Mouse (Mus musculus) hindbrain, embryonic 15.5 days (tissue): Measurements from ENCODE around the gene Dcaf6. TPM values are rescaled to one million over a fixed set of nuclear protein-coding genes. Genes with fewer than 3 reads are reported as not detected.
A peak's percentile ranks its signal among the peaks of the same experiment; 100 is the strongest.

Experiments
- ATAC-seq: fragments of 200-750 bp; cut with Nextera tagmentation; 2 replicates; pipeline ENCODE4 v1.8.0; 2017; ENCODE audit warnings: low read depth, moderate number of reproducible peaks, moderate TSS enrichment; ENCODE audit not compliant: low FRiP score
- H3K27ac ChIP-seq: fragments of 300-500 bp; sonication (generic); replicated peaks from 2 replicates; pipeline ENCODE4 v1.5.1; 2015; ENCODE audit warnings: mild to moderate bottlenecking, inconsistent platforms
- H3K27me3 ChIP-seq: fragments of 300-500 bp; sonication (generic); 2 replicates; pipeline ENCODE4 v1.6.1; 2015; ENCODE audit warnings: control low read depth, inconsistent platforms
- H3K36me3 ChIP-seq: fragments of 300-500 bp; sonication (generic); 2 replicates; pipeline ENCODE4 v1.6.1; 2015; ENCODE audit warnings: control low read depth, inconsistent platforms
- H3K4me1 ChIP-seq: fragments of 300-500 bp; sonication (generic); replicated peaks from 2 replicates; pipeline ENCODE4 v1.6.1; 2015; ENCODE audit warnings: control low read depth, inconsistent platforms
- H3K4me2 ChIP-seq: fragments of 300-500 bp; sonication (generic); 2 replicates; pipeline ENCODE4 v1.6.1; 2015; ENCODE audit warnings: moderate library complexity, mild to moderate bottlenecking, inconsistent platforms
- H3K4me3 ChIP-seq: fragments of 300-500 bp; sonication (generic); 2 replicates; pipeline ENCODE4 v1.5.1; 2015; ENCODE audit warnings: mild to moderate bottlenecking, inconsistent platforms
- H3K9ac ChIP-seq: fragments of 300-500 bp; sonication (generic); 2 replicates; pipeline ENCODE4 v1.6.1; 2015; ENCODE audit warnings: inconsistent platforms
- H3K9me3 ChIP-seq: fragments of 300-500 bp; sonication (generic); 2 replicates; pipeline ENCODE4 v1.6.1; 2016; ENCODE audit warnings: control low read depth, inconsistent platforms
- WGBS: fragments of 180-500 bp; shearing (Covaris S2); methylation state at CpG from one replicate; pipeline ENCODE4 v1.1.7; 2015; 5-methylcytosine and 5-hydroxymethylcytosine counted together
- polyA plus RNA-seq: library from polyadenylated mRNA; unstranded; fragments of >200 nt; fragmentation: Nextera tagmentation; extraction: Ambion mirVana; gene quantifications from 2 replicates; pipeline ENCODE4 v1.2.1, GENCODE M21; 2015

The Dcaf6 gene
- polyA plus RNA-seq, 1 experiment from 2014 or later: 15.6 TPM

GRCm38 (mm10) chr1:165461681-165462080 is 1.4 kb upstream of the Dcaf6 start:
- Histone ChIP-seq H3K27ac (peak overlapping the region; percentile 81; the same call in 1 of the 2 replicates), H3K4me3 (peak overlapping the region; percentile 99), H3K36me3 (no peaks in the 10 kb centered on the region), H3K4me2 (peak overlapping the region; percentile 85), H3K4me1 (peaks cover 29% of the 10 kb centered on the region), H3K9me3 (no peaks in the 10 kb centered on the region), H3K9ac (peak overlapping the region; percentile 68), H3K27me3 (no peaks in the 10 kb centered on the region)
- 3% methylated on average over 9 of the region's 9 CpGs for WGBS
- no peak for ATAC-seq

- H3K4me3 ChIP-seq: peak overlapping the region; percentile 99
- ATAC-seq: peak; percentile 98
Observed at GRCm38 (mm10) chr1:165460801-165461377, 614 bp upstream of the Dcaf6 start.

GRCm38 (mm10) chr1:165459503-165460181 is 633 bp downstream of the Dcaf6 start:
- peak overlapping the region; percentile 94 for H3K4me2 ChIP-seq
- H3K4me3 ChIP-seq: peak overlapping the region; percentile 99
- H3K27me3 ChIP-seq: no peaks in the 10 kb centered on the region
- 0% methylated on average over 48 of the region's 60 CpGs for WGBS
- H3K9me3 ChIP-seq: no peaks in the 10 kb centered on the region
- peaks cover 29% of the 10 kb centered on the region for H3K4me1 ChIP-seq
- H3K27ac ChIP-seq: peak overlapping the region; percentile 95
- ATAC-seq: no peak
- H3K36me3 ChIP-seq: no peaks in the 10 kb centered on the region
- peak overlapping the region; percentile 89 for H3K9ac ChIP-seq

More at GRCm38 (mm10) chr1:165460801-165461377, 614 bp upstream of the Dcaf6 start:
- H3K9ac ChIP-seq: peak overlapping the region; percentile 89
- peaks cover 29% of the 10 kb centered on the region for H3K4me1 ChIP-seq
- no peaks in the 10 kb centered on the region for H3K27me3 ChIP-seq
- no peaks in the 10 kb centered on the region for H3K9me3 ChIP-seq
- WGBS: under 1% methylated on average over 40 of the region's 41 CpGs
- peak overlapping the region; percentile 94 for H3K4me2 ChIP-seq
- no peaks in the 10 kb centered on the region for H3K36me3 ChIP-seq
- H3K27ac ChIP-seq: peak overlapping the region; percentile 95

DNA sequence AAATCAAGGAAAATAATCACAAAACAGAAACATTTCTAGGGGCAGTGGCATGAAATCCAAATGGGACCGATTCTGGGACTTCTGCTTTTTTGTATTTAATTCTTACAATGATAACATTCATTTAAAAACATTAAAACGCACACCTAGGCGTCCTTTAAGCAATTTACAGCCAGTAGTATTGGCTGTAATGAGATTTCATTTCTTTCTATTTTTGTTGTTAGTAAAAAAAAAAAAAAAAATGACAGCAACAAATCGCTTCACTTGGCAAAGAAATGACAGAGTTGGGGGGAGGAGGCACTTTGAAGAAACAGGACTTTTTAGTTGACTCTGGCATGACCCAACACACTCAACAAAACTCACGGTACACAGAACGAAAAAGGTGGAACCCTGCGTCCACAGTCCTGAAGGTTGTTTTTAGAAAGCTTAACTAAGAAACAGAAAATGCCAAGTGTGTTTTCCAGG is 1.2 kb downstream of the Dcaf6 start:
- WGBS: 21% methylated on average over 7 of the region's 7 CpGs

DNA sequence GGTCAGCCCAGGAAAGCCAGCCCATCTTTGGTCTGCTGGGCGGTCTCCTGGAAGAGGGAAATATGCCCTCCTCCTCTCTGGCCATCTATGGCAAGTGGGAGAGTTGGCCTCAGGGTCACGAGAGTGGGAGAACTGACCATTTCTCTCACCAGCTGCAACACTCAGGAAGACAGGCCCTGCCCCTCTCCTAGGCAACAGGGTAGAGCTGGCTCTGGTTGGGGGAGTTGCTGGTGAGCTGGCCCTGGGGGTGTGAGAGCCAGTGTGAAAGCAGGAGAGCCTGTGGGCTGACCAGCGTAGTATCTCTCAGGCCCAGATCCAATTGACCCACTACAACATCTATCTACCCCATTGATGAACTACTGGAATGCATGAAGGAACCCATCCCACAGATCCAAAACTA is 18.6 kb downstream of the Dcaf6 start:
- H3K9me3 ChIP-seq: no peaks in the 10 kb centered on the region
- 84% methylated on average over 3 of the region's 3 CpGs for WGBS

More for the DNA sequence above, 1.2 kb downstream of the Dcaf6 start:
- ATAC-seq: no peak
- Histone ChIP-seq H3K4me3 (peak overlapping the region; percentile 99), H3K9ac (peak overlapping the region; percentile 89), H3K27ac (peak overlapping the region; percentile 95; the same call in 1 of the 2 replicates), H3K36me3 (no peaks in the 10 kb centered on the region), H3K9me3 (no peaks in the 10 kb centered on the region), H3K4me2 (peak overlapping the region; percentile 94), H3K4me1 (peaks cover 29% of the 10 kb centered on the region), H3K27me3 (no peaks in the 10 kb centered on the region)

DNA sequence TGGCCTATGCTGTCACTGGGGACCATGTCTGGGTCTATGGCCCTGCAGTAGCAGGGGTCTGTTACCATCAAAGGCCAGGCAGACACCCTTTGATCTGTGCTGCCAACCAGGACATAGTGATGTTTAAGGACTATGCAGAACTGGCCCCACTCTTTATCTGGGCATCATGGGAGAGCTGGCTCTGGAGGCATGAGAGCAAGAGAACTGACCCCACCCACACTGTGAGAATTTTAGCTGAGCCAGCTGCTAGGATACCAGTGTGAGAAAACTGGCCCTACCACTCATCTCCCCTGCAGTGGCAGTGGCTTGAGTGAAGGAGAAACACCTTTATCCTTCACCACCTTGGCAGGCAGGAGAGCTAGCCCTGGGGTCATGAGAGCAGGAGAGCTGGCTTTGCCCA is 19.1 kb downstream of the Dcaf6 start:
- Histone ChIP-seq H3K4me1 (no peaks in the 10 kb centered on the region), H3K27me3 (no peaks in the 10 kb centered on the region), H3K27ac (no peak overlapping the region), H3K36me3 (no peaks in the 10 kb centered on the region), H3K9ac (no peak overlapping the region), H3K4me2 (no peak overlapping the region), H3K4me3 (no peak overlapping the region), H3K9me3 (no peaks in the 10 kb centered on the region)
- no peak for ATAC-seq

More for the DNA sequence above, 18.6 kb downstream of the Dcaf6 start:
- Histone ChIP-seq H3K4me2 (no peak overlapping the region), H3K27ac (no peak overlapping the region), H3K4me1 (no peaks in the 10 kb centered on the region), H3K9ac (no peak overlapping the region), H3K27me3 (no peaks in the 10 kb centered on the region), H3K36me3 (no peaks in the 10 kb centered on the region), H3K4me3 (no peak overlapping the region)
- ATAC-seq: no peak

- H3K4me3 ChIP-seq: no peak overlapping the region
- H3K4me2 ChIP-seq: no peak overlapping the region
- H3K27ac ChIP-seq: no peak overlapping the region
- no peaks in the 10 kb centered on the region for H3K9me3 ChIP-seq
- no peaks in the 10 kb centered on the region for H3K36me3 ChIP-seq
- no peaks in the 10 kb centered on the region for H3K27me3 ChIP-seq
- no peaks in the 10 kb centered on the region for H3K4me1 ChIP-seq
- H3K9ac ChIP-seq: no peak overlapping the region
- ATAC-seq: no peak
- WGBS: 87% methylated on average over 3 of the region's 3 CpGs
Observed at GRCm38 (mm10) chr1:165440788-165441187, 19.5 kb downstream of the Dcaf6 start.

- 0 out of 2 replicates have a peak, but pooled peaks cover 3% of the 10 kb centered on the region for H3K9me3 ChIP-seq
- H3K4me2 ChIP-seq: no peak overlapping the region
- H3K4me3 ChIP-seq: no peak overlapping the region
- H3K36me3 ChIP-seq: no peaks in the 10 kb centered on the region
- no peak overlapping the region for H3K27ac ChIP-seq
- ATAC-seq: no peak
- H3K4me1 ChIP-seq: no peaks in the 10 kb centered on the region
- no peak overlapping the region for H3K9ac ChIP-seq
- WGBS: 90% methylated on average over 1 of the region's 1 CpGs
- H3K27me3 ChIP-seq: no peaks in the 10 kb centered on the region
Observed at GRCm38 (mm10) chr1:165438289-165439021, 21.8 kb downstream of the Dcaf6 start.

DNA sequence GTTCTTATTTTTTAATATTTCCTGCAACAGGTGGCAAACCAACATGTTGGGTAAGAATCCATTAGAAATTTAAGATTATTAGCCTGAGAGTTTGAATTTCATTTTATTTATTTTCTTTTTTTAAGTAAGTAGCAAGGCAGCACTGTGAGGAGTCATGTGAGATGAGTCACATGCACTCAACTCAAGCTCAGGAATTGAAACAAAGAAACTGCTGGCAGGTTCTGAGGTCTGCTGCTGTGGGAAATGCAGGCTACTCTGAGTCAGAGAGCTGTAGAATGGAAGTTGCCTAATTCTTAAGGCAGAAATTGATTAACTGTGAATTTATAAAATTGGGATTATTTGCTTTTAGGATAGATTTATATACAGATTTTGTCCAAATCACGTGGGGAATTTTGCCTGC is 27.4 kb downstream of the Dcaf6 start:
- Histone ChIP-seq H3K4me1 (no peaks in the 10 kb centered on the region), H3K36me3 (no peaks in the 10 kb centered on the region), H3K4me3 (no peak overlapping the region), H3K27ac (no peak overlapping the region), H3K9ac (no peak overlapping the region), H3K9me3 (0 out of 2 replicates have a peak, but pooled peaks cover 3% of the 10 kb centered on the region), H3K4me2 (no peak overlapping the region), H3K27me3 (no peaks in the 10 kb centered on the region)
- ATAC-seq: no peak
- WGBS: 87% methylated on average over 1 of the region's 1 CpGs

- Histone ChIP-seq H3K36me3 (no peaks in the 10 kb centered on the region), H3K4me1 (no peaks in the 10 kb centered on the region), H3K27ac (no peak overlapping the region), H3K9ac (no peak overlapping the region), H3K4me2 (no peak overlapping the region), H3K4me3 (no peak overlapping the region), H3K9me3 (no peaks in the 10 kb centered on the region), H3K27me3 (no peaks in the 10 kb centered on the region)
- WGBS: 94% methylated on average over 2 of the region's 2 CpGs
- ATAC-seq: no peak
Observed at GRCm38 (mm10) chr1:165426254-165426653, 34.0 kb downstream of the Dcaf6 start.

DNA sequence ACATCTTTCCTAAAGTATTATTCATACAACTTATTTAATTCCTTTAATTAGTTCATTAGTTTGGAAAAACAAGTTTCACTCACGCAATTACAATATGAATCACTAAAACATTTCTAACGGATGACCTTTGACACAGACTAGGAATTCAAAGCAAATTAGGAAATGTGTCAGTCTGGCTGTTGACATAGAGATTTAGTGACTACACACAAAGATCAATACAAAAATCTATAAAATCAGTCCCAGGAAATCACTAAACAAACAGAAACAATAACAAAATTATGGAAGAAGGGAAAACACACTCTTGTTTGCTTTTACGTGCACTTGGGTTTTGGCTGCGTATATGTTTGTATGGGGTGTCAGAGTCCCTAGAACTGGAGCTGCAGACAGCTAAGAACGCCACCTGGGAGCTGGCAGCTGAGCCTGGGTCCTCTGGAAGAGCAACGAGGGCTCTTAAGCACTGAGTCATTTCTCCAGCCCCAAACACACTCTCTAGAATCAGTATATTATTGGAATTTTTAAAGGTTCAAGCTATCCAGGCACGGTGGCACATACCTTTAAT is 38.8 kb downstream of the Dcaf6 start:
- no peak overlapping the region for H3K9ac ChIP-seq
- no peaks in the 10 kb centered on the region for H3K27me3 ChIP-seq
- H3K27ac ChIP-seq: no peak overlapping the region
- H3K36me3 ChIP-seq: peaks cover 3% of the 10 kb centered on the region; the same call in 1 of the 2 replicates
- H3K4me2 ChIP-seq: no peak overlapping the region
- H3K4me3 ChIP-seq: no peak overlapping the region
- no peaks in the 10 kb centered on the region for H3K4me1 ChIP-seq
- no peak for ATAC-seq
- H3K9me3 ChIP-seq: no peaks in the 10 kb centered on the region
- 81% methylated on average over 7 of the region's 7 CpGs for WGBS

GRCm38 (mm10) chr1:165396401-165396805 is 63.9 kb downstream of the Dcaf6 start:
- Histone ChIP-seq H3K27ac (no peak overlapping the region), H3K4me1 (no peaks in the 10 kb centered on the region), H3K4me3 (no peak overlapping the region), H3K9me3 (no peaks in the 10 kb centered on the region), H3K27me3 (no peaks in the 10 kb centered on the region), H3K4me2 (no peak overlapping the region), H3K9ac (no peak overlapping the region), H3K36me3 (peaks cover 6% of the 10 kb centered on the region; the same call in 1 of the 2 replicates)
- WGBS: 86% methylated on average over 2 of the region's 2 CpGs
- no peak for ATAC-seq
